Mouse (Mus musculus) small intestine, adult 2 months (tissue): ENCODE results near the gene Rapgef5.

Experiments
- CTCF ChIP-seq: fragments of 200-500 bp; IDR thresholded peaks from 2 replicates; pipeline ENCODE4 v1.5.1; 2012; ENCODE audit warnings: low read depth, mild to moderate bottlenecking, control low read depth, inconsistent platforms, low read length, moderate library complexity, mixed read lengths; ENCODE audit not compliant: insufficient replicate concordance, insufficient read length; ENCODE audit errors: extremely low read depth
- POLR2A ChIP-seq: fragments of 200-500 bp; IDR thresholded peaks from 2 replicates; pipeline ENCODE4 v1.6.1; 2012; ENCODE audit warnings: low read depth, mild to moderate bottlenecking, control low read depth, inconsistent platforms, low read length, moderate library complexity

- TF ChIP-seq POLR2A, result no peak
- no peak for TF ChIP-seq CTCF
These were observed 68.0 kb downstream of the Rapgef5 start for GRCm38 (mm10) chr12:117584256-117584655.
